Mouse (Mus musculus) bone marrow macrophage, adult 2 months (primary cell): ENCODE measurements around the gene Icam4. TPM values are rescaled to one million over a fixed set of nuclear protein-coding genes. Genes with fewer than 3 reads are reported as not detected.
A peak's percentile ranks its signal among the peaks of the same experiment; 100 is the strongest.

Experiments
- H3K27ac ChIP-seq: 2 replicates; pipeline ENCODE4 v1.5.1; 2012; ENCODE audit warnings: low read depth, low read length; ENCODE audit not compliant: insufficient read depth
- H3K4me1 ChIP-seq: 2 replicates; pipeline ENCODE4 v1.6.1; 2012; ENCODE audit warnings: low read length; ENCODE audit not compliant: control insufficient read depth, insufficient read depth
- H3K4me3 ChIP-seq: 2 replicates; pipeline ENCODE4 v1.5.1; 2012; ENCODE audit warnings: mild to moderate bottlenecking, low read length, moderate library complexity; ENCODE audit not compliant: insufficient read depth
- CTCF ChIP-seq: IDR thresholded peaks from 2 replicates; pipeline ENCODE4 v1.5.1; 2012; ENCODE audit warnings: low read depth, mild to moderate bottlenecking, low read length, moderate library complexity
- POLR2A ChIP-seq: IDR thresholded peaks from 2 replicates; pipeline ENCODE4 v1.6.1; 2012; ENCODE audit warnings: mild to moderate bottlenecking, low read depth, low read length, borderline replicate concordance
- polyA plus RNA-seq: library from polyadenylated mRNA; stranded (reverse); fragments of >200 nt; gene quantifications from 2 replicates; pipeline ENCODE4 v1.2.4, GENCODE M21; 2012; ENCODE audit not compliant: missing spikeins, insufficient read depth, insufficient read length

The Icam4 gene
- not detected in 2 replicates for polyA plus RNA-seq

GRCm38 (mm10) chr9:21029291-21030054 is at the start of gene Icam4:
Icam4 (plus strand) TSS chr9:21029373.
- H3K27ac ChIP-seq = 0 out of 2 replicates have a peak within 1 kb of the TSS, but pooled peaks have one; percentile 12
- no peak for TF ChIP-seq POLR2A
- peak; percentile 38; the same call in 1 of the 2 replicates for TF ChIP-seq CTCF
- peak within 1 kb of the TSS; percentile 38 for H3K4me3 ChIP-seq
- H3K4me1 ChIP-seq = 0 out of 2 replicates have a peak, but pooled peaks cover 4% of the 10 kb centered on the region

GRCm38 (mm10) chr9:20979769-20980168 is 49.4 kb upstream of the Icam4 start:
- H3K4me3 ChIP-seq = peak overlapping the region; percentile 16
- peaks cover 42% of the 10 kb centered on the region for H3K4me1 ChIP-seq
- H3K27ac ChIP-seq = peak overlapping the region; percentile 89
- TF ChIP-seq POLR2A (no peak), CTCF (no peak)

GRCm38 (mm10) chr9:20982171-20982570 is 47.0 kb upstream of the Icam4 start:
- TF ChIP-seq POLR2A (no peak), CTCF (no peak)
- Histone ChIP-seq H3K27ac (no peak overlapping the region), H3K4me1 (peaks cover 35% of the 10 kb centered on the region), H3K4me3 (no peak overlapping the region)

GRCm38 (mm10) chr9:20983169-20983568 is 46.0 kb upstream of the Icam4 start:
- no peak overlapping the region for H3K27ac ChIP-seq
- TF ChIP-seq POLR2A (no peak), CTCF (no peak)
- H3K4me1 ChIP-seq = peaks cover 25% of the 10 kb centered on the region
- no peak overlapping the region for H3K4me3 ChIP-seq

DNA sequence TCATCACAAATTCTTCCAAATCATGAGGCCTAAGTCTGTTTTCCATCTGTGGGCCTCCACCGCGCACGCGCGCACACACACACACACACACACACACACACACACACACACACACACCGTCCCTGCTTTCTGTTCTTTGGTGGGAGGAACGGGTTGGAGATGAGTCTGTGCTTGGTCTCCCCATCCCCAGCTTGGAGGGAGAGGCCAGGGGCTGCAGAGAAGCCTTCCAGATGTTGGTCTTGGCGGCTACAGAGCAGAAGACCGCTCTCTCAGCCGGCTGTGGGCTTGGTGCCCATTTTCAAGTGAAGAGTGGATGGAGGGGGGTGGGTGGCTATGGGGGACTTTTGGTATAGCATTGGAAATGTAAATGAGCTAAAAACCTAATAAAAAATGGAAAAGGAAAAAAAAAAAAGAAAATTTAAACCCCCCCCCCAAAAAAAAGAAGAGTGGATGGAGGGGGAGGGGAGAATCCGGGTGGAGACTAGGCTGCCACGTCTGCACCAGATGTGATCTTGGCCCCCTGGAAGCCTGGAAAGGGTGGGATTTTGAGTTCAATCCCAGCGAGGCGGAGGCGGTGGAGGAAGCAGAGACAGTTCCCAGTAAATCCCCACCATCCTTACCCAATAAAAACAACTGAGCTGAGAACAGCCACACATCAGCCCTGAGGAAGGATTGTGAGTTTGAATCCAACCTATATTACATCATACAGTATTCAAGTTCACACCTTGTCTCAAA is 42.1 kb upstream of the Icam4 start:
- TF ChIP-seq CTCF (no peak), POLR2A (no peak)
- no peak overlapping the region for H3K27ac ChIP-seq
- H3K4me3 ChIP-seq = no peak overlapping the region
- no peaks in the 10 kb centered on the region for H3K4me1 ChIP-seq

DNA sequence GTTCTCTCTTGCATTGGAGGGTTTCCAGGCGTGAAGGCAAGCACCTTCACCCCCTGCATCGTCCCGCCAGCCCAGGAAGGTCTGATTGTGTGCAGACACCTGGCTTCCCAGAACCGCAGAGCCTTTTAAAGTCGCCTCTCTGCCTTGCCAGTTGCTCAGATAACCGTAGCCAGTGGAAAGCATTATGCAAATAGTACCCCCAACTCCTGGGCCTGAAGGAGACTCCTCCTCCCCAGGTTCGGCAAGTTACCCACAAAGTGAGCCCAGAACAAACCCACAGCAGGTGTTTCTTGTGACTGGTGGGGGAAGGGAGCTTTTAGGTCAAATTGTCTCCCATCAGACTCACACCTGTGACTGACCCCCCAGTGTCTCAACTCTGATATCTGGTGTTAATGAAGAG is 41.2 kb upstream of the Icam4 start:
- no peaks in the 10 kb centered on the region for H3K4me1 ChIP-seq
- no peak overlapping the region for H3K27ac ChIP-seq
- H3K4me3 ChIP-seq = no peak overlapping the region
- no peak for TF ChIP-seq POLR2A
- TF ChIP-seq CTCF = no peak

DNA sequence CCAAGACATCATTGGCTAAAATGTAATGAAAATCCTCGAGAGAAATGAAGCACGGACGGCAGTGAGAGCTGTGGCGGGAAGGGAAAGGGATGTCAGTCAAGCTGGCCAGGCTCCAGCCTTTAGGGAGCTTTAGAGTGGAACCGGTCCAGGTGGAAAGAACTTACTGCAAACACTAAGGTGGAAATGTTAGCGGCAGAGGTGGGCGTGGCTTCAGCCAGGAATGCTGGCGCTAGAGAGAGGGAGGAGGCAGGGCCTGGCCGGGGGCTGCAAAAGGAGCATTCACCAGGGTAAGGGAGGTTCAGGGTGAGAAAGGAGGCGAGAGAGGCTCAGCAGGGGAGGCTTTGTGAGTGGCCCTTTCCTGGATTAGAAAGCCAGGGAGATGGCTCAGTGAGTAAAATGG is 38.3 kb upstream of the Icam4 start:
- Histone ChIP-seq H3K4me3 (no peak overlapping the region), H3K4me1 (peaks cover 5% of the 10 kb centered on the region; the same call in 1 of the 2 replicates)

GRCm38 (mm10) chr9:20991587-20991986 is 37.6 kb upstream of the Icam4 start:
- TF ChIP-seq POLR2A = no peak
- Histone ChIP-seq H3K27ac (no peak overlapping the region), H3K4me3 (no peak overlapping the region), H3K4me1 (peaks cover 11% of the 10 kb centered on the region)

More for the DNA sequence above, 38.3 kb upstream of the Icam4 start:
- TF ChIP-seq CTCF (no peak), POLR2A (no peak)
- H3K27ac ChIP-seq = no peak overlapping the region

DNA sequence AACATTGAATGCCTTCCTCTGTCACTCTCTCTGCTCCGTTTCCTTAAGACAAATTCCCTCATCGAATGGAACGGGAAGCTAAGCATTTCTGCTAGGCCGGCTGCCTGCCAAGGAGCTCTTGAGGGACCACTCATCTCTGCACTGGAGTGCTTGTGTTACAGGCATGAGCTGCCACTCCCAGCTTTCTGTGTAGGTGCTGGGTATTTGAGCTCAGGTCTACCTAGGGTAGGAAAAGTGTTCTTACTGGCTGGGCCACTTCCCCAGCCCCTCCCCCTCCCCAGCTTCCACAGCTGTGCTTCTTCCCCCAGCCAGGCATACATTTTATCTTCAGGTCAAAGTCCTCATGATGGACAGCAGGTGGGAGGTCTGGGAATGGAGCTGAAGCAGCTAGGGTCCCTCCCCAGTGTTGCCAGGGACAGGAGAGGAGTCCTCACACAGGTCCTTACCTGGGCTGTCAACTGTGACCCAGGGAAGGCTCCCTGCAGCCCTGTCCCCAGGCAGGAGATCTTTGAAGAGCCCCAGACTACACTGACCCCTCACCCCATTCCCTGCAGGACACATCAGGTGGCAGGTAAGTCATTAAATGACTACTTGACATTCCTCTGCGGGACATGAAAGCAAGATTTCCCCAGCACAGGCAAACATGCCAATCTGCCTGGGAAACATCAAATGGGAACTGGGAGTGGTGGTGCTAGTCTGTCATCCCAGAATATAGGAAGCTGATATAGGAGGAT is 35.8 kb upstream of the Icam4 start:
- TF ChIP-seq CTCF = no peak
- TF ChIP-seq POLR2A = no peak
- peaks cover 20% of the 10 kb centered on the region for H3K4me1 ChIP-seq
- H3K4me3 ChIP-seq = no peak overlapping the region
- H3K27ac ChIP-seq = no peak overlapping the region

DNA sequence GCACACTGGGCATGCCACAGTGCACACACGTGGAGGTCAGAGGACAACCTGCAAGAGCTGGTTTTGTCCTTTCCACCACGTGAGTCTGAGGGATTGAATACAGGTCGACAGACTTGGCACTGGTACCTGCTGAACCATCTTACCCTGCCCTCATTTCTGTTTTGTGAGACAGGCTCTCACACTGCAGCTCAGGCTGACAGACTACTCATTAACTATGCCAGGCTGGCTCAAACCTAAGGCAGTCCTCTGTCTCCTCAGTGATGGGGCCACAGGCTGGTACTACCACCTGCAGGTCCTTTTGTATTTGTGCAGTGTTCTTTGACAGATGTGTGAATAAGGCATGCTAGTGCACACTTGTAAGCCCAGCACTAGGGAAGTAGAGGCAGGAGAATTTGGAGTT is 34.1 kb upstream of the Icam4 start:
- TF ChIP-seq POLR2A (no peak), CTCF (no peak)
- Histone ChIP-seq H3K4me1 (peaks cover 20% of the 10 kb centered on the region), H3K27ac (no peak overlapping the region), H3K4me3 (no peak overlapping the region)
